Mouse (Mus musculus): ENCODE measurements around the gene Sept1.

GRCm38 (mm10) chr7:127185601-127186000, 47.3 kb downstream of the Sept1 start:
- TF ChIP-seq POLR2A (IDR thresholded peaks at IDR 0.05; ENCODE audit: extremely low read depth, insufficient read depth, low read length) (no peak), CTCF (IDR thresholded peaks at IDR 0.05; ENCODE audit: low read depth, low read length) (0 out of 2 replicates have a peak, but pooled peaks have one; percentile 9)

All from liver, adult 2 months (tissue).